Mouse (Mus musculus) ES-Bruce4 (cell line): ENCODE measurements around the gene Kbtbd4.

Experiments used
- CTCF ChIP-seq: IDR thresholded peaks from one replicate; pipeline ENCODE4 v1.8.1; 2011; ENCODE audit warnings: low read depth, low read length
- EP300 ChIP-seq: IDR thresholded peaks from 2 replicates; pipeline ENCODE4 v1.6.1; 2011; ENCODE audit warnings: low read depth, low read length; ENCODE audit not compliant: insufficient read depth
- POLR2A ChIP-seq: IDR thresholded peaks from one replicate; pipeline ENCODE4 v1.8.1; 2011; ENCODE audit warnings: low read length; ENCODE audit not compliant: insufficient read depth

GRCm38 (mm10) chr2:90904856-90905224, 300 bp downstream of the Kbtbd4 start:
- no peak for TF ChIP-seq POLR2A
- no peak for TF ChIP-seq CTCF
- TF ChIP-seq EP300 = no peak
